Mouse (Mus musculus): ENCODE results near the gene H1fx.

DNA sequence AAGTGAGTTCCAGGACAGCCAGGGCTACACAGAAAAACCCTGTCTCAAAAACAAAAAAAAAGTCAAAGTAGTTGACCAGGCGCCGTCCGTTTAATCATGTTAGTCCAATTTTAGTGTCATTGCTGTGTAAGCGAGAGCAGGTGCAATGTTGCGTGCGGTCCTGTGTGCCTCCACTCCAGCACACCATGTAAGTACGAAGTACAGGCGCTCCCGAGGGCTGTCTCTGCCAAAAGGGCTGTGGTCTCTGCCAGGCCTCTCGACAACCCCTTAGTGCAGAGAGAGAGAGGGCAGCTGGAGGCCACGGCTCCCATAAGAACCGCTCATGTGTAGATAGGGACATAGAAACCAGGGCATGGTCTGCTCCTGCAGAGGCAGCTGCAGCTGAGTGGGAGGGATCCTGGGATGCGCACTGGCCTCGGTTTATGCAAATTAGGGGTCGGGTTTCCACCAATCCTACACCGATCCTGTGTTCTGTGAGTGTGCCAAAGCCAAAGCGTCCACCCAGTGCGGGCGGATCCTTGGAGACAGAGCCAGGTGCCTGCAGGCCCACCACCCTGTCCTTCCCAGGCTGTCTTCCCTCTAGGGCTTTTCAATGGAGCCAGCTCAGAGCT lies 44.2 kb downstream of the H1fx start:
- TF ChIP-seq CTCF (IDR thresholded peaks at IDR 0.05; ENCODE audit: low read depth) (no peak), EP300 (IDR thresholded peaks at IDR 0.05; ENCODE audit: low read depth) (no peak)
